Mouse (Mus musculus) megakaryocyte, embryonic 14.5 days (primary cell): ENCODE data around the gene Wdr90. TPM values are rescaled to one million over a fixed set of nuclear protein-coding genes. Genes with fewer than 3 reads are reported as not detected.

Experiments
- H3K27me3 ChIP-seq: replicated peaks from 2 replicates; pipeline ENCODE3; 2012; ENCODE audit warnings: inconsistent platforms
- H3K36me3 ChIP-seq: replicated peaks from 2 replicates; pipeline ENCODE3; 2012; ENCODE audit warnings: low read length, inconsistent platforms, mixed read lengths
- H3K4me1 ChIP-seq: 2 replicates; pipeline ENCODE4 v1.6.1; 2012; ENCODE audit warnings: inconsistent platforms
- H3K4me3 ChIP-seq: replicated peaks from 2 replicates; pipeline ENCODE3; 2012; ENCODE audit warnings: moderate library complexity, mild to moderate bottlenecking, inconsistent platforms
- H3K9me3 ChIP-seq: 2 replicates; pipeline ENCODE4 v1.6.1; 2012; ENCODE audit warnings: inconsistent platforms
- FLI1 ChIP-seq: IDR thresholded peaks from 2 replicates; pipeline ENCODE4 v1.6.1; 2012; ENCODE audit warnings: low read length, inconsistent platforms, mixed read lengths
- GATA1 ChIP-seq: IDR thresholded peaks from 3 replicates; pipeline ENCODE4 v1.6.1; 2012; ENCODE audit warnings: mixed read lengths, low read length, inconsistent platforms, borderline replicate concordance
- polyA plus RNA-seq: library from polyadenylated mRNA; stranded (reverse); fragments of >175 nt; gene quantifications from 2 replicates; pipeline ENCODE4 v1.2.3, GENCODE M21; 2012; ENCODE audit warnings: low replicate concordance; ENCODE audit not compliant: insufficient read depth

Gene Wdr90
- polyA plus RNA-seq, 1 experiment = 6.0 TPM

- TF ChIP-seq FLI1 (no peak), GATA1 (no peak)
- no peaks in the 10 kb centered on the region for H3K9me3 ChIP-seq
- H3K27me3 ChIP-seq = no peaks in the 10 kb centered on the region
- peaks cover 95% of the 10 kb centered on the region for H3K36me3 ChIP-seq
- H3K4me1 ChIP-seq = peaks cover 41% of the 10 kb centered on the region
- no peak overlapping the region for H3K4me3 ChIP-seq
Measured at GRCm38 (mm10) chr17:25885636-25886035, 24.3 kb upstream of the Wdr90 start.

GRCm38 (mm10) chr17:25883824-25884223, 22.5 kb upstream of the Wdr90 start:
- Histone ChIP-seq H3K9me3 (no peaks in the 10 kb centered on the region), H3K36me3 (peaks cover 95% of the 10 kb centered on the region), H3K4me1 (peaks cover 47% of the 10 kb centered on the region), H3K4me3 (no peak overlapping the region), H3K27me3 (no peaks in the 10 kb centered on the region)
- TF ChIP-seq FLI1 (no peak), GATA1 (no peak)

GRCm38 (mm10) chr17:25883268-25883667, 22.0 kb upstream of the Wdr90 start:
- H3K36me3 ChIP-seq = peaks cover 95% of the 10 kb centered on the region

DNA sequence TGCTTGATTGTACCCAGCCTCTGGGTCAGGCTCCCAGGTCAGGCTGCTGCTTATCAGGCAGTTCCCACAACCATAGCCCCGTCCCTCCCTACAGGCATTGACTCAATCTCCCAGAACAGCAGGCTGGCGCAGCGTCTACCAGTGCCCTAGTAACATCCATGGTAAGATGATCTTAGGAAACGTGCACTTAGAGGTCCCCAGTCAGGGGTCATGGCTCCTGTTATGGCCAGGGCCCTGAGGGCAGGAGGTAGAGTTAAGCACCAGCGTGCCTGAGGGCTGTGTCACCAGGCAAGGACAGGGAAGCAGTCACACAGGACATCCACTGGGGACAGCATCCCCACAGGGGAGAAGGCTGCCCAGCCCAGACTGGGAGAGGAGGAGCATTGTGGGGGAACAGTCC, 21.0 kb upstream of the Wdr90 start:
- H3K27me3 ChIP-seq = no peaks in the 10 kb centered on the region
- peaks cover 41% of the 10 kb centered on the region for H3K4me1 ChIP-seq
- H3K4me3 ChIP-seq = peak overlapping the region; percentile 36
- no peaks in the 10 kb centered on the region for H3K9me3 ChIP-seq
- peaks cover 94% of the 10 kb centered on the region for H3K36me3 ChIP-seq
- TF ChIP-seq FLI1 = no peak

More at GRCm38 (mm10) chr17:25883268-25883667, 22.0 kb upstream of the Wdr90 start:
- H3K27me3 ChIP-seq = no peaks in the 10 kb centered on the region
- no peak overlapping the region for H3K4me3 ChIP-seq
- TF ChIP-seq FLI1 = no peak
- no peak for TF ChIP-seq GATA1
- H3K4me1 ChIP-seq = peaks cover 47% of the 10 kb centered on the region
- no peaks in the 10 kb centered on the region for H3K9me3 ChIP-seq

- H3K27me3 ChIP-seq = no peaks in the 10 kb centered on the region
- no peaks in the 10 kb centered on the region for H3K9me3 ChIP-seq
- H3K4me1 ChIP-seq = peaks cover 40% of the 10 kb centered on the region
- TF ChIP-seq GATA1 (no peak), FLI1 (no peak)
- no peak overlapping the region for H3K4me3 ChIP-seq
- peaks cover 93% of the 10 kb centered on the region for H3K36me3 ChIP-seq
Measured at GRCm38 (mm10) chr17:25881691-25882090, 20.4 kb upstream of the Wdr90 start.

- Histone ChIP-seq H3K36me3 (peaks cover 91% of the 10 kb centered on the region), H3K4me3 (no peak overlapping the region)
Measured at GRCm38 (mm10) chr17:25880913-25881641, 19.8 kb upstream of the Wdr90 start.

DNA sequence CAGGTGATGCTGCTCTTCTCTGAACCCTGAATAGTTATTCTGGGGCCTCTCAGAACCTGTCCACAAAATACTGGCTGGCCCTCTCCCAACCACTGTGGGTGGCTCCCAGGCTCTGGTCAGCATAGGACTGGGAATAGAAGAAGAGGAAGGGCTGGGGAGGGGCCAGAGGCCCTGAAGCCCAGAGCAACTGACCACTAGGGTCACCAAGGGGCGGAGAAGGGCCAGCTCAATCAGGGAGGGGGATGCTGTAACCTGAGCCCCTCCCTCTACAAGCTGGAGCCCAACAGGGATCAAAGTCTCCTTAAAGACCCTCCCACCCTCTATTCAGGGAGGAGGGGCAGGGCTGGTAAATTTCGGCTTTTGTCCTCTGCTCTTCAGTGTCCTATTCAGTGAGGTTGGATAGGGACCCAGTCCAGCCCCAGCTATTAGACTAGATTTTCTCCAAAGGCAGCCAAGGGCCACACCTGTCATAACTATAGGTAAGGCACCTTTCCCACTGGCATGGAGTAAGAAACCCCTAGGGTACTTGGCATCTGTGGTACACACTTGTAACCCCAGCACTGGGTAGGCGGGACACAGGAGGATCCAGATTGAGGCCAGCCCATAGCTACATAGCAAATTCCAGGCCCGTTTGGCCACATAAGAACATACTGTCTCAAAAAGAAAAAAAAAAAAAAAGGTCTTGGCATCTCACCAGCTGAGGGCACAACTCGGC, 19.1 kb upstream of the Wdr90 start, which contains the start of gene Wfikkn1:
TSS of gene Wfikkn1 (minus strand) at position 663 of the 715 bp plus-strand sequence.
- Histone ChIP-seq H3K27me3 (no peaks in the 10 kb centered on the region), H3K36me3 (peaks cover 84% of the 10 kb centered on the region), H3K9me3 (no peaks in the 10 kb centered on the region), H3K4me3 (no peak within 1 kb of the TSS), H3K4me1 (peaks cover 40% of the 10 kb centered on the region)
- TF ChIP-seq GATA1 (no peak), FLI1 (no peak)

More at GRCm38 (mm10) chr17:25880913-25881641, 19.8 kb upstream of the Wdr90 start:
- H3K27me3 ChIP-seq = no peaks in the 10 kb centered on the region
- H3K4me1 ChIP-seq = peaks cover 40% of the 10 kb centered on the region
- no peaks in the 10 kb centered on the region for H3K9me3 ChIP-seq
- TF ChIP-seq GATA1 = no peak
- TF ChIP-seq FLI1 = no peak

DNA sequence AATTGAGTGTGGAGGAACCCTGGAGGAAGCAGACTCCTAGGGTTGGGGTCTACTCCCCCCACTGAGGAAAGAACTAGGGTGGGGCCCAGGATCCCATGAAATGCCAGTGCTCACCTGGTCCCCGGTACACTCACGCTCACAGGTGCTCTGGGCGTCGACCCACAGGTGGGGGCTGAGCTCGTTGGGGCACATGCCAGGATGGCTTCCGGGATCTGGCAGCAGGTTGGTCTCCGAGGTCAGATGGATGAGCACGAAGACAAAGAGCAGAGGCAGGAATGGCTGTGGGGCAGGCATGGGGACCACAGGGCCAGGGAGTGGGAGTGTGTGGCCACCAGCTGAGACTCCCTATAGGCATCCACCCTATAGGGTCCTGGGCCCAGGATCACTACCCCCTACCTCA, 18.4 kb upstream of the Wdr90 start:
- Histone ChIP-seq H3K27me3 (no peaks in the 10 kb centered on the region), H3K4me3 (no peak overlapping the region), H3K36me3 (peaks cover 78% of the 10 kb centered on the region), H3K4me1 (peaks cover 40% of the 10 kb centered on the region), H3K9me3 (no peaks in the 10 kb centered on the region)
- no peak for TF ChIP-seq GATA1
- no peak for TF ChIP-seq FLI1

DNA sequence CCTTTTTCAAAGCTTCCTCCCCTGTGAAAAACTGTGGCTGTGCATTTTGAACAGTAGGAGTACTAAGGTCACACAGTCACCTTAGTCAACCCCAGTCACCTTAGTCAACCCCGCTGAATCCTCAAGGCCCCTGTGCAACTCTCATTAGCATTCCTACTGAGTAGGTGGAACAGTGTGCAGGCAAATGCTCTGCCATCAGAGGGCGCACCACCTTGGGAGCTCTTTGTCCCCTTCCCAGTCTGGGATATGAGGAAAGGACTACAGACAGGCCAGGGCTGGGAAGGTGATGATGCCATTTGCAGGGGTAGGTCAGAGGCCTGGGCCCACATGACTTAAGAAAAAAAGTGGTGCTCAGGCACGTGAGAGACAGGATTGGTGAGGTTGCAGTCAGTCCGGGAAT, 18.0 kb upstream of the Wdr90 start:
- Histone ChIP-seq H3K27me3 (no peaks in the 10 kb centered on the region), H3K4me1 (peaks cover 45% of the 10 kb centered on the region), H3K4me3 (no peak overlapping the region), H3K36me3 (peaks cover 73% of the 10 kb centered on the region), H3K9me3 (no peaks in the 10 kb centered on the region)
- TF ChIP-seq FLI1 (no peak), GATA1 (no peak)

DNA sequence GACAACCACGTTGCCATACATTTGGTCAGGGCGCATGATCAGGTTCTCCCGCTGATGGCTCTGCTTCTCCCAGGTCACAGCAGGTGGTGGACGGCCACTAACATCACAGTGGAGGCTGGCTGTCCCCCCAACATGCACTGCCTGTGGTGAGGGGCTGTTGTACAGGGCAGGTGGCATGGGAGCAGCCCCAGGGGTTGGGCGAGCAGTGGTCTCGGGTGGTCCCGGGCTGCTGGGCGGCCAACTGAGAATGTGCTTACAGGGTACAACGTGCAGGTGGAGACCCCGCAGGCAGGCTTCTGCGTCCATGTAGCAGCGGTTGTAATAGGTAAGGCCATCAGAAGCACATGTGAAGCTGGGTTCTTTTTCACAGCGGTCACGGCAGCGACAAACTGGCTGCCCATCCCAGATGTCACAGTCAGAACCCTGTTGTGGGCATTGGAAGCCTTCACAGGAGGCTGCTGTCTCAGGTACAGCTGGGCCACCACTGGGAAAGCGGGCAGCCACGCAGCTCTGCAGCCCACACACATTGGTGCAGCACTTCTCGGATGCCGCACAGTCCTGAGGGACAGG, 17.4 kb upstream of the Wdr90 start:
- Histone ChIP-seq H3K4me3 (no peak overlapping the region), H3K27me3 (no peaks in the 10 kb centered on the region), H3K36me3 (peaks cover 67% of the 10 kb centered on the region), H3K9me3 (no peaks in the 10 kb centered on the region), H3K4me1 (peaks cover 50% of the 10 kb centered on the region)
- TF ChIP-seq FLI1 (no peak), GATA1 (no peak)
